ENCODE assay signal across 12 mouse cellular contexts in the genomic region with DNA sequence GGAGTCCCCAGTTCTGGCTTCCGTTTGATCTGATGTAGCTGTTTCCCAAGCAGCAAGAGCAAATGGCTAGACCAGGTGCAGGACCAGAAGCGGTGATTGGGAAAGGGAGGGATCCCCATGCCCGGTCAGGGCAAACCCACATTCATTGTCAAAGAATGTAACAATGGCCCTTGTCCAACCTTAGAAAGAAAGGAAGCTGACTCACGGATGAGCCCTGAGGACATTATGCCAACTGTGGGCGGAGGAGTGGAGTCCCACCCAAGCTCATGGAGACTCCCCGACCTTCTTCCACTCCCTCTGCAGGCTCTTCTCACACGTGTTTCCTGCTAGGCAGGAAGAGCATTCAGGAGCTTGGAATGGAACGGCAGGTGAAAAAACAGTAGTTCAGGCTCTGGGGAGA. TPM values are rescaled to one million over a fixed set of nuclear protein-coding genes. Genes with fewer than 3 reads are reported as not detected.
DNase-seq lines count a peak whose midpoint lies in the region; ATAC-seq and TF ChIP-seq lines count a peak whose summit lies in the region.
"Had no signal": no experiment of that assay in that cellular context is flagged by ENCODE, and none has a peak within 500 bp of the region (broad histone marks: within the 10 kb centered on the region; RNA-seq: fewer than 3 reads in every experiment).

No protein-coding gene starts in this region.

- DNase-seq in gastrocnemius, postnatal 25 days, result peak; percentile 22
- no peak for DNase-seq in gastrocnemius, postnatal 10 days
- DNase-seq in adrenal gland, adult 8-10 months, result peak; percentile 55
- peak; percentile 79 for DNase-seq in lung, postnatal 0 days (ENCODE audit: low spot score)
- DNase-seq in frontal cortex, adult 2 months (ENCODE audit: extremely low spot score in 1 of 2, low spot score in 1 of 2), result no peak
- DNase-seq in left cerebral cortex, adult 2 months (ENCODE audit: extremely low spot score in 1 of 2, low spot score in 2 of 2), result no peak

- peak; percentile 47 for ATAC-seq in heart, embryonic 15.5 days (replicated peaks; ENCODE audit: insufficient number of reproducible peaks, insufficient read depth, low FRiP score, low read depth)
- ATAC-seq in lung, postnatal 0 days, result peak; percentile 70
- no peak for ATAC-seq in neural tube, embryonic 15.5 days (ENCODE audit: low FRiP score)

- H3K4me1 ChIP-seq in heart, embryonic 15.5 days (replicated peaks), result peaks cover 8% of the 10 kb centered on the region; the same call in 1 of the 2 replicates
- H3K4me1 ChIP-seq in lung, postnatal 0 days (ENCODE audit: insufficient read depth, low read depth, low read length), result no peaks in the 10 kb centered on the region
- H3K4me1 ChIP-seq in neural tube, embryonic 15.5 days, result no peaks in the 10 kb centered on the region
- H3K4me1 ChIP-seq: midbrain, embryonic 12.5 days had no signal

- intact Hi-C loops in left cerebral cortex, adult 2 months (cut with DNase I), result no loop called here

- peak; percentile 84 for TF ChIP-seq EP300 in lung, postnatal 0 days (IDR thresholded peaks at IDR 0.05)

- H3K27ac ChIP-seq in heart, embryonic 15.5 days, result peak overlapping the region; percentile 32
- peak overlapping the region; percentile 73 for H3K27ac ChIP-seq in lung, postnatal 0 days (ENCODE audit: low read length)
- H3K27ac ChIP-seq in left cerebral cortex, adult 2 months, result no peak overlapping the region
- no peak overlapping the region for H3K27ac ChIP-seq in neural tube, embryonic 15.5 days (replicated peaks)
- H3K27ac ChIP-seq: midbrain, embryonic 12.5 days had no signal

- no peaks in the 10 kb centered on the region for H3K27me3 ChIP-seq in heart, embryonic 15.5 days
- H3K27me3 ChIP-seq in lung, postnatal 0 days (replicated peaks; ENCODE audit: insufficient read depth, low read length), result no peaks in the 10 kb centered on the region
- no peaks in the 10 kb centered on the region for H3K27me3 ChIP-seq in neural tube, embryonic 15.5 days (replicated peaks)
- H3K27me3 ChIP-seq: midbrain, embryonic 12.5 days had no signal

- TF ChIP-seq CTCF in lung, postnatal 0 days (IDR thresholded peaks at IDR 0.05), result 0 out of 2 replicates have a peak, but pooled peaks have one; percentile 9
- no peak for TF ChIP-seq CTCF in left cerebral cortex, adult 2 months (IDR thresholded peaks at IDR 0.05)

- H3K36me3 ChIP-seq in heart, embryonic 15.5 days, result no peaks in the 10 kb centered on the region
- H3K36me3 ChIP-seq in lung, postnatal 0 days (ENCODE audit: insufficient read depth, low read length), result no peaks in the 10 kb centered on the region
- 0 out of 2 replicates have a peak, but pooled peaks cover under 1% of the 10 kb centered on the region for H3K36me3 ChIP-seq in neural tube, embryonic 15.5 days
- H3K36me3 ChIP-seq: midbrain, embryonic 12.5 days had no signal

- no peak overlapping the region for H3K4me3 ChIP-seq in heart, embryonic 15.5 days
- H3K4me3 ChIP-seq in lung, postnatal 0 days (ENCODE audit: low read depth, low read length), result no peak overlapping the region
- H3K4me3 ChIP-seq in left cerebral cortex, adult 2 months, result no peak overlapping the region
- H3K4me3 ChIP-seq in neural tube, embryonic 15.5 days (replicated peaks), result no peak overlapping the region
- H3K4me3 ChIP-seq: midbrain, embryonic 12.5 days had no signal

- no peak overlapping the region for H3K4me2 ChIP-seq in heart, embryonic 15.5 days
- no peak overlapping the region for H3K4me2 ChIP-seq in lung, postnatal 0 days (replicated peaks; ENCODE audit: low read depth, low read length)
- H3K4me2 ChIP-seq in neural tube, embryonic 15.5 days, result no peak overlapping the region
- H3K4me2 ChIP-seq: midbrain, embryonic 12.5 days had no signal

- 54% methylated on average over 8 of the region's 8 CpGs for WGBS in heart, embryonic 15.5 days
- WGBS in lung, postnatal 0 days, result 47% methylated on average over 8 of the region's 8 CpGs
- whole genome bisulfite sequencing in neural tube, embryonic 15.5 days, result 76% methylated on average over 8 of the region's 8 CpGs

- H3K9me3 ChIP-seq in heart, embryonic 15.5 days (replicated peaks), result no peaks in the 10 kb centered on the region
- no peaks in the 10 kb centered on the region for H3K9me3 ChIP-seq in lung, postnatal 0 days (ENCODE audit: low read length)
- no peaks in the 10 kb centered on the region for H3K9me3 ChIP-seq in neural tube, embryonic 15.5 days (replicated peaks)
- H3K9me3 ChIP-seq: midbrain, embryonic 12.5 days had no signal

- no peak overlapping the region for H3K9ac ChIP-seq in heart, embryonic 15.5 days
- H3K9ac ChIP-seq in lung, postnatal 0 days (replicated peaks; ENCODE audit: low read depth), result no peak overlapping the region
- H3K9ac ChIP-seq in neural tube, embryonic 15.5 days (replicated peaks), result no peak overlapping the region
- H3K9ac ChIP-seq: midbrain, embryonic 12.5 days had no signal

RNA-seq across cellular contexts. Expression of a gene that starts 16.1 kb away (rescaled TPM):
- total RNA-seq in gastrocnemius, postnatal 25 days (2021), result 10 to 100 TPM; 27.7 to 39.4 TPM
- 10 to 100 TPM; 44.3 to 51.3 TPM for total RNA-seq in gastrocnemius, postnatal 10 days (2021)
- 10 to 100 TPM; 75.7 to 93.8 (median 88.6) TPM for total RNA-seq in adrenal gland, adult 8-10 months (2022)
- polyA plus RNA-seq in heart, embryonic 15.5 days (2015; fragmentation: Nextera tagmentation; extraction: Ambion mirVana), result 42.1 and 54.1 TPM in 2 replicates
- 45.5 and 54.8 TPM in 2 replicates for polyA plus RNA-seq in lung, postnatal 0 days (2015; fragmentation: Nextera tagmentation; extraction: Ambion mirVana)
- polyA plus RNA-seq in frontal cortex, adult 2 months (2012; rRNA removed), result 80.6 and 84.7 TPM in 2 replicates
- total RNA-seq in left cerebral cortex, adult 2 months (2021), result 10 to 100 TPM; 86.3 to 87.0 TPM
- 88.8 and 92.2 TPM in 2 replicates for polyA plus RNA-seq in neural tube, embryonic 15.5 days (2015; fragmentation: Nextera tagmentation; extraction: Ambion mirVana)

RNA-seq across cellular contexts. Expression of a gene that starts 27.5 kb away (rescaled TPM):
- total RNA-seq in gastrocnemius, postnatal 25 days (2021), result 10 to 100 TPM; 21.2 to 35.4 TPM
- 10 to 100 TPM; 13.0 to 17.7 TPM for total RNA-seq in gastrocnemius, postnatal 10 days (2021)
- total RNA-seq in adrenal gland, adult 8-10 months (2022), result 10 to 100 TPM in 2 of 4 experiments, 1 to 10 TPM in 2; 5.4 to 18.3 (median 11.6) TPM
- polyA plus RNA-seq in heart, embryonic 15.5 days (2015; fragmentation: Nextera tagmentation; extraction: Ambion mirVana), result 8.6 and 16.5 TPM in 2 replicates
- polyA plus RNA-seq in lung, postnatal 0 days (2015; fragmentation: Nextera tagmentation; extraction: Ambion mirVana), result 39.9 and 44.6 TPM in 2 replicates
- 182 and 219 TPM in 2 replicates for polyA plus RNA-seq in frontal cortex, adult 2 months (2012; rRNA removed)
- 100 to 1,000 TPM; 102 to 106 TPM for total RNA-seq in left cerebral cortex, adult 2 months (2021)
- 22.2 and 25.3 TPM in 2 replicates for polyA plus RNA-seq in neural tube, embryonic 15.5 days (2015; fragmentation: Nextera tagmentation; extraction: Ambion mirVana)

RNA-seq across cellular contexts. Expression of a gene that starts 39.9 kb away (rescaled TPM):
- total RNA-seq in gastrocnemius, postnatal 25 days (2021), result not detected
- not detected for total RNA-seq in gastrocnemius, postnatal 10 days (2021)
- total RNA-seq in adrenal gland, adult 8-10 months (2022), result not detected
- not detected in 2 replicates for polyA plus RNA-seq in heart, embryonic 15.5 days (2015; fragmentation: Nextera tagmentation; extraction: Ambion mirVana)
- not detected in 2 replicates for polyA plus RNA-seq in lung, postnatal 0 days (2015; fragmentation: Nextera tagmentation; extraction: Ambion mirVana)
- polyA plus RNA-seq in frontal cortex, adult 2 months (2012; rRNA removed), result not detected in 2 replicates
- total RNA-seq in left cerebral cortex, adult 2 months (2021), result not detected
- polyA plus RNA-seq in neural tube, embryonic 15.5 days (2015; fragmentation: Nextera tagmentation; extraction: Ambion mirVana), result not detected in 2 replicates
- total RNA-seq: adrenal gland, adult 18-20 months; common myeloid progenitor, adult 5-6 weeks had no signal
- polyA plus RNA-seq: limb, embryonic 14.5 days had no signal

RNA-seq across cellular contexts. Expression of a gene that starts 48.8 kb away (rescaled TPM):
- not detected for total RNA-seq in gastrocnemius, postnatal 25 days (2021)
- total RNA-seq in gastrocnemius, postnatal 10 days (2021), result not detected
- total RNA-seq in adrenal gland, adult 8-10 months (2022), result not detected
- 10.0 and 39.8 TPM in 2 replicates for polyA plus RNA-seq in heart, embryonic 15.5 days (2015; fragmentation: Nextera tagmentation; extraction: Ambion mirVana)
- polyA plus RNA-seq in lung, postnatal 0 days (2015; fragmentation: Nextera tagmentation; extraction: Ambion mirVana), result 1,345 and 1,354 TPM in 2 replicates
- 0.76 and 1.2 TPM in 2 replicates for polyA plus RNA-seq in frontal cortex, adult 2 months (2012; rRNA removed)
- 1 to 10 TPM in 1 of 2 experiments, under 1 TPM in 1; 0.70 to 1.3 TPM for total RNA-seq in left cerebral cortex, adult 2 months (2021)
- polyA plus RNA-seq in neural tube, embryonic 15.5 days (2015; fragmentation: Nextera tagmentation; extraction: Ambion mirVana), result 1.6 and 10.4 TPM in 2 replicates
- total RNA-seq: common myeloid progenitor, adult 5-6 weeks had no signal

RNA-seq across cellular contexts. Expression of a gene that starts 52.6 kb away (rescaled TPM):
- total RNA-seq in gastrocnemius, postnatal 25 days (2021), result 1 to 10 TPM; 3.2 to 8.9 TPM
- 1 to 10 TPM in 1 of 2 experiments, not detected in 1; 3.3 TPM for total RNA-seq in gastrocnemius, postnatal 10 days (2021)
- total RNA-seq in adrenal gland, adult 8-10 months (2022), result 1 to 10 TPM in 3 of 4 experiments, not detected in 1; 2.3 to 7.3 (median 4.6) TPM
- 10.5 and 13.5 TPM in 2 replicates for polyA plus RNA-seq in heart, embryonic 15.5 days (2015; fragmentation: Nextera tagmentation; extraction: Ambion mirVana)
- polyA plus RNA-seq in lung, postnatal 0 days (2015; fragmentation: Nextera tagmentation; extraction: Ambion mirVana), result 23.5 and 32.9 TPM in 2 replicates
- polyA plus RNA-seq in frontal cortex, adult 2 months (2012; rRNA removed), result 9.3 and 10.0 TPM in 2 replicates
- 10 to 100 TPM; 10.2 to 14.1 TPM for total RNA-seq in left cerebral cortex, adult 2 months (2021)
- polyA plus RNA-seq in neural tube, embryonic 15.5 days (2015; fragmentation: Nextera tagmentation; extraction: Ambion mirVana), result 4.5 and 5.8 TPM in 2 replicates

Comparison
In these comparisons a context has a peak if more than half of its experiments do, and no peak if none do; other contexts are left out.
1. DNase-seq: peak in gastrocnemius, postnatal 25 days (single experiment), adrenal gland, adult 8-10 months (single experiment) and lung, postnatal 0 days (single experiment); none in gastrocnemius, postnatal 10 days (single experiment), frontal cortex, adult 2 months (0 of 2) and left cerebral cortex, adult 2 months (0 of 2).
2. H3K27ac ChIP-seq: peak in heart, embryonic 15.5 days (single experiment) and lung, postnatal 0 days (single experiment); none in left cerebral cortex, adult 2 months (single experiment) and neural tube, embryonic 15.5 days (single experiment).